Mouse (Mus musculus): ENCODE results near the gene Ada. TPM values are rescaled to one million over a fixed set of nuclear protein-coding genes. Genes with fewer than 3 reads are reported as not detected.

Gene Ada
- total and polyA plus RNA-seq, 2 experiments: 0.80 to 1.9 TPM

- Histone ChIP-seq H3K27ac (replicated peaks; ENCODE audit: insufficient read depth, low read depth, low read length) (no peak overlapping the region), H3K79me2 (ENCODE audit: control insufficient read depth, insufficient read depth, low read length) (no peaks in the 10 kb centered on the region), H3K27me3 (ENCODE audit: control insufficient read depth, insufficient read depth, low read length) (no peaks in the 10 kb centered on the region), H3K4me1 (ENCODE audit: control insufficient read depth, insufficient read depth, low read length) (peaks cover 2% of the 10 kb centered on the region; the same call in 1 of the 2 replicates), H3K4me3 (ENCODE audit: insufficient read depth, low read depth, low read length) (no peak overlapping the region), H3K9ac (ENCODE audit: low read depth, low read length) (no peak overlapping the region), H3K36me3 (ENCODE audit: control insufficient read depth, insufficient read depth, low read length) (no peaks in the 10 kb centered on the region)
- WGBS: 90% methylated on average over 4 of the region's 4 CpGs
- TF ChIP-seq POLR2A (IDR thresholded peaks at IDR 0.05; ENCODE audit: extremely low read depth, insufficient read depth, low read length) (no peak), CTCF (IDR thresholded peaks at IDR 0.05; ENCODE audit: low read depth, low read length) (no peak)
- DNase-seq (ENCODE audit: extremely low read depth, low read depth, low spot score): no peak
Observed at GRCm38 (mm10) chr2:163728300-163728699, 21.7 kb downstream of the Ada start.

GRCm38 (mm10) chr2:163726766-163727393, 23.2 kb downstream of the Ada start:
- H3K27me3 ChIP-seq (ENCODE audit: control insufficient read depth, insufficient read depth, low read length): no peaks in the 10 kb centered on the region
- peak; percentile 16 for DNase-seq (ENCODE audit: extremely low read depth, low read depth, low spot score)
- H3K4me1 ChIP-seq (ENCODE audit: control insufficient read depth, insufficient read depth, low read length): peaks cover 2% of the 10 kb centered on the region; the same call in 1 of the 2 replicates
- H3K4me3 ChIP-seq (ENCODE audit: insufficient read depth, low read depth, low read length): no peak overlapping the region
- H3K9ac ChIP-seq (ENCODE audit: low read depth, low read length): no peak overlapping the region
- no peak for TF ChIP-seq CTCF (IDR thresholded peaks at IDR 0.05; ENCODE audit: low read depth, low read length)
- TF ChIP-seq POLR2A (IDR thresholded peaks at IDR 0.05; ENCODE audit: extremely low read depth, insufficient read depth, low read length): no peak
- H3K27ac ChIP-seq (replicated peaks; ENCODE audit: insufficient read depth, low read depth, low read length): peak overlapping the region; percentile 27
- H3K79me2 ChIP-seq (ENCODE audit: control insufficient read depth, insufficient read depth, low read length): no peaks in the 10 kb centered on the region
- H3K36me3 ChIP-seq (ENCODE audit: control insufficient read depth, insufficient read depth, low read length): no peaks in the 10 kb centered on the region
- 74% methylated on average over 5 of the region's 5 CpGs for WGBS

DNA sequence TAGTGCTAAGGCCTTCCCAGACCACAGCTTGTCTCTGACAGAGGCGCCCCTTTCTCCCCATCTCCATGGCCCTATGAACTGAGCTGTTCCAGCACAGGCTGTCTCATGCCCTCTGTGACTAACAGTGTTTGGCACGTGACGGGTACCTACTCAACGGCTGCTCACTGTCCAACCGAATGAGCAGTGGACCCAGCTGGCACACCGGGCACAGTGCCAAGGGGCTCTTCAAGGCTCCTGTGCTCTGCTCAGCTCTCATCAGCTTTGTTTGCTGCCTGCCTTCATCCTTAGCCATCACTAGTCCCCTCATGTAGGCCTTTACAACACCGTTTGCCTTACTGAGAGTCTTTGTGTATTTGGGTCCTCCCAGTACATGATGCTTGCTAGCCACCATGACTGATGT, 27.5 kb downstream of the Ada start:
- Histone ChIP-seq H3K27ac (replicated peaks; ENCODE audit: insufficient read depth, low read depth, low read length) (no peak overlapping the region), H3K9ac (ENCODE audit: low read depth, low read length) (no peak overlapping the region), H3K27me3 (ENCODE audit: control insufficient read depth, insufficient read depth, low read length) (no peaks in the 10 kb centered on the region), H3K4me3 (ENCODE audit: insufficient read depth, low read depth, low read length) (no peak overlapping the region), H3K36me3 (ENCODE audit: control insufficient read depth, insufficient read depth, low read length) (no peaks in the 10 kb centered on the region), H3K4me1 (ENCODE audit: control insufficient read depth, insufficient read depth, low read length) (peaks cover 8% of the 10 kb centered on the region; the same call in 1 of the 2 replicates), H3K79me2 (ENCODE audit: control insufficient read depth, insufficient read depth, low read length) (no peaks in the 10 kb centered on the region; the same call in 1 of the 2 replicates)
- 86% methylated on average over 7 of the region's 7 CpGs for WGBS
- DNase-seq (ENCODE audit: extremely low read depth, low read depth, low spot score): no peak
- TF ChIP-seq POLR2A (IDR thresholded peaks at IDR 0.05; ENCODE audit: extremely low read depth, insufficient read depth, low read length) (no peak), CTCF (IDR thresholded peaks at IDR 0.05; ENCODE audit: low read depth, low read length) (no peak)

GRCm38 (mm10) chr2:163719616-163720015, 30.4 kb downstream of the Ada start:
- Histone ChIP-seq H3K9ac (ENCODE audit: low read depth, low read length) (no peak overlapping the region), H3K4me1 (ENCODE audit: control insufficient read depth, insufficient read depth, low read length) (peaks cover 6% of the 10 kb centered on the region; the same call in 1 of the 2 replicates), H3K79me2 (ENCODE audit: control insufficient read depth, insufficient read depth, low read length) (no peaks in the 10 kb centered on the region; the same call in 1 of the 2 replicates), H3K27me3 (ENCODE audit: control insufficient read depth, insufficient read depth, low read length) (no peaks in the 10 kb centered on the region), H3K4me3 (ENCODE audit: insufficient read depth, low read depth, low read length) (no peak overlapping the region), H3K36me3 (ENCODE audit: control insufficient read depth, insufficient read depth, low read length) (no peaks in the 10 kb centered on the region), H3K27ac (replicated peaks; ENCODE audit: insufficient read depth, low read depth, low read length) (no peak overlapping the region)
- no peak for DNase-seq (ENCODE audit: extremely low read depth, low read depth, low spot score)
- 53% methylated on average over 4 of the region's 4 CpGs for WGBS
- TF ChIP-seq CTCF (IDR thresholded peaks at IDR 0.05; ENCODE audit: low read depth, low read length): no peak; the same call in 1 of the 2 replicates
- TF ChIP-seq POLR2A (IDR thresholded peaks at IDR 0.05; ENCODE audit: extremely low read depth, insufficient read depth, low read length): no peak

DNA sequence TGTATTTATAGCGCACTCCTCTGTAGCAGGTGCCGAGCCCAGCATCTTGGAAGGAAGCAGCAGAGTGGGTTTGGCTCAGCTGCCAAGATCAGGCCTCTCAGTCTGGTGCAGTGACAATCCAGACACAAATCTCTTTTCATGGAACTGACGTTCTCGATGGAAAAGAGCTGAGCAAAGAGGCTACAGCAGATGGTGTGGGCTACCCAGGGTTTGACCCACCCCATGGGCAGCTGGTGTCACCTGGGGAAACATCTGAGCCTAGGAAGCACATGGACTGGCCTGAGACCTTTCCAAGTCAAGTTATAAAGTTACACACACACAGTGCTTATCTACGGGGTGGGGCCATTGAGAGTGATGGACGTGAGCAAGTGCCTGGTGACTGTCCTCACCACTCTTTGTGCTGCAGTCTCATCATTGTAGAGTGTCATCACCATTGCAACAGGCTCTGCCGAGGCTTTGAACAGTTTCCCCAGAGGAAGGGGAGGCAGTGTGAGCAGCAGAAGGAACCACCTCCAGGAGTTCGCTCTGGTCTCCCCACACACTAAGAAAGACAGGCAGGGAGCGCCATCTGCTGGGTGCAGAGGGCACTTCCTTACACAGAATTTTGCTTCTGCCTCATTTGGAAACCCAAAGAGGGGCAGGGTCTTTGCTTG, 31.0 kb downstream of the Ada start:
- 45% methylated on average over 9 of the region's 9 CpGs for WGBS
- Histone ChIP-seq H3K27ac (replicated peaks; ENCODE audit: insufficient read depth, low read depth, low read length) (no peak overlapping the region), H3K4me1 (ENCODE audit: control insufficient read depth, insufficient read depth, low read length) (peaks cover 6% of the 10 kb centered on the region; the same call in 1 of the 2 replicates), H3K36me3 (ENCODE audit: control insufficient read depth, insufficient read depth, low read length) (no peaks in the 10 kb centered on the region), H3K79me2 (ENCODE audit: control insufficient read depth, insufficient read depth, low read length) (no peaks in the 10 kb centered on the region; the same call in 1 of the 2 replicates), H3K9ac (ENCODE audit: low read depth, low read length) (no peak overlapping the region), H3K27me3 (ENCODE audit: control insufficient read depth, insufficient read depth, low read length) (no peaks in the 10 kb centered on the region), H3K4me3 (ENCODE audit: insufficient read depth, low read depth, low read length) (no peak overlapping the region)
- DNase-seq (ENCODE audit: extremely low read depth, low read depth, low spot score): peak; percentile 44
- no peak for TF ChIP-seq POLR2A (IDR thresholded peaks at IDR 0.05; ENCODE audit: extremely low read depth, insufficient read depth, low read length)
- peak; percentile 92 for TF ChIP-seq CTCF (IDR thresholded peaks at IDR 0.05; ENCODE audit: low read depth, low read length)

- Histone ChIP-seq H3K27ac (replicated peaks; ENCODE audit: insufficient read depth, low read depth, low read length) (no peak overlapping the region), H3K9ac (ENCODE audit: low read depth, low read length) (no peak overlapping the region), H3K4me3 (ENCODE audit: insufficient read depth, low read depth, low read length) (no peak overlapping the region), H3K27me3 (ENCODE audit: control insufficient read depth, insufficient read depth, low read length) (no peaks in the 10 kb centered on the region), H3K79me2 (ENCODE audit: control insufficient read depth, insufficient read depth, low read length) (no peaks in the 10 kb centered on the region; the same call in 1 of the 2 replicates), H3K4me1 (ENCODE audit: control insufficient read depth, insufficient read depth, low read length) (peaks cover 6% of the 10 kb centered on the region; the same call in 1 of the 2 replicates), H3K36me3 (ENCODE audit: control insufficient read depth, insufficient read depth, low read length) (no peaks in the 10 kb centered on the region)
- TF ChIP-seq POLR2A (IDR thresholded peaks at IDR 0.05; ENCODE audit: extremely low read depth, insufficient read depth, low read length): no peak
- TF ChIP-seq CTCF (IDR thresholded peaks at IDR 0.05; ENCODE audit: low read depth, low read length): no peak
- 59% methylated on average over 2 of the region's 2 CpGs for WGBS
- DNase-seq (ENCODE audit: extremely low read depth, low read depth, low spot score): peak; percentile 77
Observed at GRCm38 (mm10) chr2:163718526-163718925, 31.5 kb downstream of the Ada start.

All from liver, adult 2 months (tissue).